Mouse (Mus musculus) forebrain, embryonic 15.5 days (tissue): ENCODE measurements at regions not wholly inside any gene's neighbourhood (a gene's known extent, or its start where the extent isn't known, plus 50 kb on each side); places are given as distances from the start of the nearest gene placed in this dataset.

Experiments
- ATAC-seq: fragments of 200-750 bp; cut with Nextera tagmentation; replicated peaks from 2 replicates; pipeline ENCODE4 v1.8.0; 2017; ENCODE audit warnings: mild to moderate bottlenecking, moderate TSS enrichment, moderate library complexity
- H3K27ac ChIP-seq: fragments of 300-500 bp; sonication (generic); replicated peaks from 2 replicates; pipeline ENCODE4 v1.5.1; 2015; ENCODE audit warnings: mild to moderate bottlenecking, inconsistent platforms
- H3K27me3 ChIP-seq: fragments of 300-500 bp; sonication (generic); 2 replicates; pipeline ENCODE4 v1.6.1; 2015; ENCODE audit warnings: inconsistent platforms
- H3K36me3 ChIP-seq: fragments of 300-500 bp; sonication (generic); 2 replicates; pipeline ENCODE4 v1.6.1; 2015; ENCODE audit warnings: mild to moderate bottlenecking, inconsistent platforms
- H3K4me1 ChIP-seq: fragments of 300-500 bp; sonication (generic); 2 replicates; pipeline ENCODE4 v1.6.1; 2015; ENCODE audit warnings: inconsistent platforms
- H3K4me2 ChIP-seq: fragments of 300-500 bp; sonication (generic); replicated peaks from 2 replicates; pipeline ENCODE4 v1.6.1; 2015; ENCODE audit warnings: mild to moderate bottlenecking, inconsistent platforms
- H3K4me3 ChIP-seq: fragments of 300-500 bp; sonication (generic); 2 replicates; pipeline ENCODE4 v1.5.1; 2015; ENCODE audit warnings: mild to moderate bottlenecking, inconsistent platforms
- H3K9ac ChIP-seq: fragments of 300-500 bp; sonication (generic); replicated peaks from 2 replicates; pipeline ENCODE4 v1.6.1; 2015; ENCODE audit warnings: mild to moderate bottlenecking, inconsistent platforms
- H3K9me3 ChIP-seq: fragments of 300-500 bp; sonication (generic); 2 replicates; pipeline ENCODE4 v1.6.1; 2016; ENCODE audit warnings: inconsistent platforms
- WGBS: fragments of 180-500 bp; shearing (Covaris S2); methylation state at CpG from one replicate; pipeline ENCODE4 v1.1.7; 2015; ENCODE audit warnings: mixed read lengths; 5-methylcytosine and 5-hydroxymethylcytosine counted together

GRCm38 (mm10) chr4:47534959-47535358, 60.5 kb downstream of the Sec61b start:
- Histone ChIP-seq H3K4me1 (peaks cover 6% of the 10 kb centered on the region; the same call in 1 of the 2 replicates), H3K4me3 (no peak overlapping the region), H3K9ac (no peak overlapping the region), H3K36me3 (no peaks in the 10 kb centered on the region), H3K9me3 (no peaks in the 10 kb centered on the region), H3K27ac (no peak overlapping the region), H3K4me2 (no peak overlapping the region), H3K27me3 (no peaks in the 10 kb centered on the region)
- WGBS = 82% methylated on average over 11 of the region's 11 CpGs
- ATAC-seq = no peak

GRCm38 (mm10) chr4:47567694-47568093, 93.2 kb downstream of the Sec61b start:
- H3K36me3 ChIP-seq = no peaks in the 10 kb centered on the region
- H3K4me1 ChIP-seq = no peaks in the 10 kb centered on the region
- no peaks in the 10 kb centered on the region for H3K27me3 ChIP-seq
- ATAC-seq = no peak
- H3K4me3 ChIP-seq = no peak overlapping the region
- 47% methylated on average over 3 of the region's 3 CpGs for WGBS
- H3K27ac ChIP-seq = no peak overlapping the region
- no peak overlapping the region for H3K4me2 ChIP-seq
- H3K9me3 ChIP-seq = no peaks in the 10 kb centered on the region
- no peak overlapping the region for H3K9ac ChIP-seq

- 65% methylated on average over 5 of the region's 5 CpGs for WGBS
- 0 out of 2 replicates have a peak, but pooled peaks have one; percentile 29 for ATAC-seq
- H3K4me1 ChIP-seq = no peaks in the 10 kb centered on the region
- H3K4me2 ChIP-seq = no peak overlapping the region
- H3K9ac ChIP-seq = no peak overlapping the region
- H3K9me3 ChIP-seq = no peaks in the 10 kb centered on the region
- no peak overlapping the region for H3K4me3 ChIP-seq
- 0 out of 2 replicates have a peak overlapping the region, but pooled peaks have one; percentile 23 for H3K27ac ChIP-seq
- no peaks in the 10 kb centered on the region for H3K27me3 ChIP-seq
- H3K36me3 ChIP-seq = no peaks in the 10 kb centered on the region
These were observed 96.4 kb downstream of the Sec61b start for GRCm38 (mm10) chr4:47570846-47571245.

GRCm38 (mm10) chr4:47576011-47576410, 101.6 kb downstream of the Sec61b start:
- Histone ChIP-seq H3K9me3 (no peaks in the 10 kb centered on the region), H3K9ac (no peak overlapping the region), H3K27ac (no peak overlapping the region), H3K4me2 (no peak overlapping the region), H3K4me1 (no peaks in the 10 kb centered on the region), H3K27me3 (no peaks in the 10 kb centered on the region), H3K36me3 (no peaks in the 10 kb centered on the region), H3K4me3 (no peak overlapping the region)
- no peak for ATAC-seq
- WGBS = 68% methylated on average over 4 of the region's 4 CpGs

GRCm38 (mm10) chr4:47577490-47577889, 103.0 kb downstream of the Sec61b start:
- Histone ChIP-seq H3K4me3 (no peak overlapping the region), H3K36me3 (no peaks in the 10 kb centered on the region), H3K4me2 (no peak overlapping the region), H3K27ac (no peak overlapping the region), H3K9ac (no peak overlapping the region), H3K27me3 (no peaks in the 10 kb centered on the region), H3K4me1 (no peaks in the 10 kb centered on the region), H3K9me3 (no peaks in the 10 kb centered on the region)
- ATAC-seq = 0 out of 2 replicates have a peak, but pooled peaks have one; percentile 43
- 86% methylated on average over 3 of the region's 3 CpGs for WGBS

- H3K9me3 ChIP-seq = no peaks in the 10 kb centered on the region
- no peaks in the 10 kb centered on the region for H3K4me1 ChIP-seq
- H3K27me3 ChIP-seq = no peaks in the 10 kb centered on the region
- H3K9ac ChIP-seq = no peak overlapping the region
- no peaks in the 10 kb centered on the region for H3K36me3 ChIP-seq
- H3K4me3 ChIP-seq = no peak overlapping the region
- ATAC-seq = no peak
- no peak overlapping the region for H3K27ac ChIP-seq
- 94% methylated on average over 10 of the region's 10 CpGs for WGBS
- no peak overlapping the region for H3K4me2 ChIP-seq
These were observed 104.2 kb downstream of the Sec61b start for GRCm38 (mm10) chr4:47578637-47579036.

GRCm38 (mm10) chr4:47580556-47580955, 106.1 kb downstream of the Sec61b start:
- H3K36me3 ChIP-seq = no peaks in the 10 kb centered on the region
- no peak overlapping the region for H3K4me2 ChIP-seq
- ATAC-seq = no peak
- 96% methylated on average over 5 of the region's 5 CpGs for WGBS
- H3K9me3 ChIP-seq = no peaks in the 10 kb centered on the region
- no peaks in the 10 kb centered on the region for H3K4me1 ChIP-seq
- H3K9ac ChIP-seq = no peak overlapping the region
- no peaks in the 10 kb centered on the region for H3K27me3 ChIP-seq
- no peak overlapping the region for H3K27ac ChIP-seq
- no peak overlapping the region for H3K4me3 ChIP-seq

GRCm38 (mm10) chr4:47587256-47587655, 112.8 kb downstream of the Sec61b start:
- Histone ChIP-seq H3K36me3 (no peaks in the 10 kb centered on the region), H3K4me3 (no peak overlapping the region), H3K27ac (no peak overlapping the region), H3K4me1 (no peaks in the 10 kb centered on the region), H3K9me3 (no peaks in the 10 kb centered on the region), H3K4me2 (no peak overlapping the region), H3K9ac (no peak overlapping the region), H3K27me3 (no peaks in the 10 kb centered on the region)
- no peak for ATAC-seq
- WGBS = 76% methylated on average over 5 of the region's 5 CpGs

GRCm38 (mm10) chr4:47592271-47592986, 118.0 kb downstream of the Sec61b start:
- no peaks in the 10 kb centered on the region for H3K27me3 ChIP-seq
- no peak overlapping the region for H3K27ac ChIP-seq
- H3K4me2 ChIP-seq = no peak overlapping the region
- 86% methylated on average over 11 of the region's 11 CpGs for WGBS
- H3K4me1 ChIP-seq = peaks cover under 1% of the 10 kb centered on the region; the same call in 1 of the 2 replicates
- H3K9ac ChIP-seq = no peak overlapping the region
- ATAC-seq = no peak
- H3K36me3 ChIP-seq = no peaks in the 10 kb centered on the region
- no peak overlapping the region for H3K4me3 ChIP-seq
- no peaks in the 10 kb centered on the region for H3K9me3 ChIP-seq

- Histone ChIP-seq H3K27me3 (no peaks in the 10 kb centered on the region), H3K4me1 (peaks cover 5% of the 10 kb centered on the region), H3K36me3 (no peaks in the 10 kb centered on the region), H3K9me3 (no peaks in the 10 kb centered on the region), H3K4me3 (no peak overlapping the region), H3K9ac (no peak overlapping the region), H3K4me2 (no peak overlapping the region), H3K27ac (no peak overlapping the region)
- 73% methylated on average over 7 of the region's 7 CpGs for WGBS
- ATAC-seq = no peak
These were observed 118.7 kb downstream of the Sec61b start for GRCm38 (mm10) chr4:47593155-47593554.

- no peaks in the 10 kb centered on the region for H3K9me3 ChIP-seq
- peaks cover 6% of the 10 kb centered on the region for H3K4me1 ChIP-seq
- no peak for ATAC-seq
- no peak overlapping the region for H3K27ac ChIP-seq
- H3K36me3 ChIP-seq = no peaks in the 10 kb centered on the region
- no peak overlapping the region for H3K4me2 ChIP-seq
- no peaks in the 10 kb centered on the region for H3K27me3 ChIP-seq
- H3K9ac ChIP-seq = no peak overlapping the region
- 79% methylated on average over 6 of the region's 6 CpGs for whole genome bisulfite sequencing
- H3K4me3 ChIP-seq = no peak overlapping the region
These were observed 119.7 kb downstream of the Sec61b start for GRCm38 (mm10) chr4:47594171-47594570.

- peaks cover 6% of the 10 kb centered on the region for H3K4me1 ChIP-seq
- no peak for ATAC-seq
- no peak overlapping the region for H3K4me2 ChIP-seq
- 89% methylated on average over 10 of the region's 10 CpGs for WGBS
- H3K4me3 ChIP-seq = no peak overlapping the region
- no peak overlapping the region for H3K9ac ChIP-seq
- H3K27ac ChIP-seq = no peak overlapping the region
- H3K9me3 ChIP-seq = no peaks in the 10 kb centered on the region
- no peaks in the 10 kb centered on the region for H3K27me3 ChIP-seq
- H3K36me3 ChIP-seq = no peaks in the 10 kb centered on the region
These were observed 121.4 kb downstream of the Sec61b start for GRCm38 (mm10) chr4:47595841-47596240.

GRCm38 (mm10) chr4:47597586-47597985, 123.1 kb downstream of the Sec61b start:
- Histone ChIP-seq H3K36me3 (no peaks in the 10 kb centered on the region), H3K4me2 (no peak overlapping the region), H3K27ac (peak overlapping the region; percentile 55), H3K4me1 (peaks cover 7% of the 10 kb centered on the region), H3K4me3 (no peak overlapping the region), H3K27me3 (no peaks in the 10 kb centered on the region), H3K9me3 (no peaks in the 10 kb centered on the region), H3K9ac (no peak overlapping the region)
- ATAC-seq = peak; percentile 88
- 45% methylated on average over 7 of the region's 7 CpGs for whole genome bisulfite sequencing
